Mouse (Mus musculus) ES-CJ7 (cell line): ENCODE data around the gene Efna2.

Source experiments
- DNase-seq: peaks from one replicate; pipeline ENCODE4 v3.0.0; 2011; ENCODE audit warnings: low read depth, low spot score

The Efna2 gene

GRCm38 (mm10) chr10:80227877-80228775, 48.8 kb downstream of the Efna2 start:
- DNase-seq: no peak

DNA sequence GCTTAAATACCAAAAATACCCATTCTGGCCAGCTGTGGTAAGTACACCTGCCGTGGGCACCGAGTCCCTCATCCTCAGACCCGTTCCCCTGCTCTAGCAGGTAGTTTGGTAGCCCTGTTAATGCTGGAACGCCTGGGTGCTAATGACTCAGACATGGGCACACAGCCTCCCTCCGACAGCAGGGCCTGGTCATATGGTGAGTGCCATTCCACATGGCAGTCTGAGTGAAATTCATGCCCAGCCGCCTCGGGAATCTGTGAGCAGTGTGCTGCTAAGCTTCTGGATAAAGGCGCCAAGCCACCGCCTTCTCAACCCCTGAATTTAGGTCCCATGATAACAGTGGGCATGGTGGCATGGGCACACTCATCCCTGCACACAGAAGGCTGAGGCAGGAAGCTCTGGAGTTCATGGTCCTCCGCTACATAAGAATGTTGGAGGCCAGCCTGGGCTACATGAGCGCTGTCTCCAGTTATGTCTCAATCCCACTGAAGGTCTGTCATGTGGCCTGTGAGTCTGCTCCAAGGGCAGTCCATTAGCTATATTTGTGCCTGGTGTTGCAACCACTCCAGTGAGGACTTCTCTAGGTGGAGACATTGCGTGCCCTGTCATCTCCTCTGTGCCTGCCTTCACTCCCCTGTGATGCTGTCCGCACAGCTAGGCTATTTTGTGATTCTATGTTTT, 57.0 kb downstream of the Efna2 start:
- no peak for DNase-seq

- DNase-seq: no peak
These were observed 57.7 kb downstream of the Efna2 start for GRCm38 (mm10) chr10:80237020-80237419.

DNA sequence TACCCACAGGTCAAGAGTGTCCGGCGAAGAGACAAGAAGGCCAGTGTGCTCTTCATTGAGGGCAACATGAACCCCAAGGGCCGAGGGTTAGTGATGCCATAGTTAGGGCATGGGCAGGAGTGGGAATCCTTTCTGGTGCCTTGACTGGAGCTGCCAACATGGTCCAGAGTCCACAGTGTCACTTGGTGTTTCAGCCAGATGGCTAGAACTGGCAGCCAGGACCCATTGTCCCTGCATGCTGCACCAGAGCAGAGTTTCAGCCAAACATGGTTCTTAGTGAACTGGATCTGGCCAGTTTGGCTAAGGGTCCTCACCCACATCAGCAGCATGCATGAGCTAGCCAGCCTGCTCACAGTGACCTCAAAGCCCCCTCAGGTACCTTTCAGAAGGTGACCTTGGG, 59.0 kb downstream of the Efna2 start:
- DNase-seq: no peak
